Mouse (Mus musculus) bone marrow, adult 2 months (tissue): ENCODE results near the gene Tmem255b.

Experiments
- CTCF ChIP-seq: fragments of 200-500 bp; IDR thresholded peaks from 2 replicates; pipeline ENCODE4 v1.5.1; 2011; ENCODE audit warnings: low read length, control low read depth; ENCODE audit not compliant: control insufficient read depth, insufficient read depth
- POLR2A ChIP-seq: fragments of 200-500 bp; IDR thresholded peaks from 2 replicates; pipeline ENCODE4 v1.6.1; 2011; ENCODE audit warnings: low read depth, mild to moderate bottlenecking, control low read depth, low read length, borderline replicate concordance; ENCODE audit not compliant: control insufficient read depth

GRCm38 (mm10) chr8:13412891-13413558, 22.0 kb upstream of the Tmem255b start:
- no peak for TF ChIP-seq POLR2A
- peak; percentile 92 for TF ChIP-seq CTCF
